Mouse (Mus musculus) stomach, postnatal 0 days (tissue): Measurements from ENCODE around the gene Lrig3.

Experiments used
- CTCF ChIP-seq: IDR thresholded peaks from 2 replicates; pipeline ENCODE4 v1.5.1; 2016; ENCODE audit warnings: antibody characterized with exemption, low read depth, mild to moderate bottlenecking, moderate library complexity
- EP300 ChIP-seq: optimal IDR thresholded peaks from 2 replicates; pipeline ENCODE3; 2016; ENCODE audit warnings: antibody characterized with exemption

GRCm38 (mm10) chr10:125918994-125919393, 47.0 kb upstream of the Lrig3 start:
- no peak for TF ChIP-seq CTCF
- no peak for TF ChIP-seq EP300
